Mouse (Mus musculus) heart, adult 18-20 months (tissue): ENCODE results near the gene Asb5. TPM values are rescaled to one million over a fixed set of nuclear protein-coding genes. Genes with fewer than 3 reads are reported as not detected.

Source experiments
- total RNA-seq, 2 experiments: library from RNA; stranded (reverse); gene quantifications; 2 replicates each; pipeline ENCODE4 v1.2.3; 2021

Gene Asb5
- total RNA-seq, 2 experiments from 2014 or later: 19.6 to 22.1 TPM

Other genes with a start within 250 kb of the Asb5 start
- gene Spcs3, start 418 bp downstream of the Asb5 start, total RNA-seq: 10 to 100 TPM; 44.8 to 50.3 TPM
- gene Spata4, start 71.2 kb downstream of the Asb5 start, total RNA-seq: not detected